8 mouse cellular contexts compared by ENCODE assay signal in the genomic region with DNA sequence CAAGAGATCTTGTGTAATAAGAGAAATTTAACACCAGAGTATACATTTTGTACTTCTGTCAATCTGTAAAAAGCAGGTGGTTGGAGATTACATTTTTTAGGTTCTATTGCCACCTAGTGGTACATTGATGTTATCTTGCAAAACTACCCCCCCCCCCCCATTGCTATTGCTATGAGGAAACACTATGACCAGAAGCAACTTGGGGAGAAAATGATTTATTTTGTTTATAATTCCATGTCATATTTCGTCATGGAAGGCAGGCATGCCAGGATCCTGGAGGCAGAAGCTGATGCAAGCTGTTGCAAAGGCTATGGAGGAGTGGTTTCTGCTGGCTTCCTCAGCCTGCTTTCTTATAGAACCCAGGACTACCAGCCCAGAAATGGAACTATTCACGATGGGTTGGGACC.
DNase-seq lines count a peak whose midpoint lies in the region; ATAC-seq and TF ChIP-seq lines count a peak whose summit lies in the region.

No protein-coding gene starts in this region.

- WGBS in kidney, embryonic 15.5 days = 30% methylated on average over 2 of the region's 2 CpGs
- WGBS in neural tube, embryonic 15.5 days = 48% methylated on average over 2 of the region's 2 CpGs

- H3K4me1 ChIP-seq in kidney, embryonic 15.5 days = no peaks in the 10 kb centered on the region
- H3K4me1 ChIP-seq in MEL (ENCODE audit: control insufficient read depth in 1 of 2, insufficient read depth in 2 of 2, low read length in 2 of 2) = no peaks in the 10 kb centered on the region; a peak in 1 of 4 replicates
- no peaks in the 10 kb centered on the region for H3K4me1 ChIP-seq in neural tube, embryonic 15.5 days

- H3K4me3 ChIP-seq in kidney, embryonic 15.5 days (replicated peaks) = no peak overlapping the region
- H3K4me3 ChIP-seq in MEL (ENCODE audit: control insufficient read depth in 1 of 2, insufficient read depth in 1 of 2, low read depth in 2 of 2, low read length in 2 of 2) = peak overlapping the region in 1 of 2 experiments; percentile 15; a peak in 1 of 4 replicates
- H3K4me3 ChIP-seq in neural tube, embryonic 15.5 days (replicated peaks) = no peak overlapping the region

- no peak for ATAC-seq in kidney, embryonic 15.5 days (replicated peaks; ENCODE audit: low FRiP score)
- ATAC-seq in neural tube, embryonic 15.5 days (ENCODE audit: low FRiP score) = no peak

- H3K4me2 ChIP-seq in kidney, embryonic 15.5 days = no peak overlapping the region
- H3K4me2 ChIP-seq in neural tube, embryonic 15.5 days = no peak overlapping the region

- no peaks in the 10 kb centered on the region for H3K79me2 ChIP-seq in MEL (ENCODE audit: control insufficient read depth, insufficient read depth, low read length, poor library complexity)

- peak; percentile 1 to 2 for DNase-seq in kidney, adult 8-10 months
- DNase-seq in MEL (ENCODE audit: low read depth, low spot score) = peak; percentile 24
- DNase-seq in embryo, embryonic 11 days = peak; percentile 23
- DNase-seq in lung, postnatal 25 days (ENCODE audit: low spot score) = peak; percentile 22
- no peak for DNase-seq in gastrocnemius, postnatal 4 days (ENCODE audit: low spot score in 2 of 2)
- no peak for DNase-seq in ovary, adult 18-20 months (ENCODE audit: low spot score)

- peak; percentile 49 for TF ChIP-seq RAD21 in MEL (IDR thresholded peaks at IDR 0.05; ENCODE audit: low read depth, low read length)

- peak in 1 of 3 experiments; percentile 34; a peak in 2 of 6 replicates for TF ChIP-seq CTCF in MEL (IDR thresholded peaks at IDR 0.05 in 2 of 3, conservative IDR thresholded peaks at IDR 0.05 in 1 of 3; ENCODE audit: control insufficient read depth in 1 of 3, insufficient read depth in 1 of 3, low read depth in 2 of 3, low read length in 3 of 3, poor library complexity in 1 of 3, severe bottlenecking in 1 of 3)

- no peaks in the 10 kb centered on the region for H3K36me3 ChIP-seq in kidney, embryonic 15.5 days
- no peaks in the 10 kb centered on the region for H3K36me3 ChIP-seq in MEL (ENCODE audit: control insufficient read depth in 1 of 2, insufficient read depth in 2 of 2, low read length in 2 of 2)
- no peaks in the 10 kb centered on the region for H3K36me3 ChIP-seq in neural tube, embryonic 15.5 days

- no peaks in the 10 kb centered on the region for H3K27me3 ChIP-seq in kidney, embryonic 15.5 days
- H3K27me3 ChIP-seq in MEL (ENCODE audit: control insufficient read depth in 1 of 2, insufficient read depth in 2 of 2, low read length in 2 of 2) = no peaks in the 10 kb centered on the region
- no peaks in the 10 kb centered on the region for H3K27me3 ChIP-seq in neural tube, embryonic 15.5 days (replicated peaks)

- no peak overlapping the region for H3K9ac ChIP-seq in kidney, embryonic 15.5 days
- no peak overlapping the region for H3K9ac ChIP-seq in MEL (ENCODE audit: control insufficient read depth, low read depth, low read length, poor library complexity, severe bottlenecking)
- H3K9ac ChIP-seq in neural tube, embryonic 15.5 days (replicated peaks) = no peak overlapping the region

- no peak overlapping the region for H3K27ac ChIP-seq in kidney, embryonic 15.5 days
- H3K27ac ChIP-seq in MEL (ENCODE audit: control insufficient read depth, low read depth, low read length) = no peak overlapping the region
- H3K27ac ChIP-seq in neural tube, embryonic 15.5 days (replicated peaks) = no peak overlapping the region

- TF ChIP-seq POLR2A in MEL (IDR thresholded peaks at IDR 0.05; ENCODE audit: control insufficient read depth in 1 of 2, insufficient read depth in 1 of 2, low read depth in 1 of 2, low read length in 2 of 2, poor library complexity in 1 of 2) = no peak

- no peak for TF ChIP-seq EP300 in MEL (IDR thresholded peaks at IDR 0.05; ENCODE audit: low read depth in 1 of 2, low read length in 2 of 2)

- H3K9me3 ChIP-seq in kidney, embryonic 15.5 days (replicated peaks) = no peaks in the 10 kb centered on the region
- H3K9me3 ChIP-seq in MEL (replicated peaks; ENCODE audit: insufficient read depth, low read length) = no peaks in the 10 kb centered on the region
- no peaks in the 10 kb centered on the region for H3K9me3 ChIP-seq in neural tube, embryonic 15.5 days (replicated peaks)

TF ChIP-seq in MEL, 35 proteins besides CTCF, POLR2A, EP300 and RAD21:
- no peak for TF ChIP-seq POLR2AphosphoS2 (IDR thresholded peaks at IDR 0.05; ENCODE audit: low read length)
- peak; percentile 27 for TF ChIP-seq SMC3 (IDR thresholded peaks at IDR 0.05; ENCODE audit: low read depth, low read length)
- TF ChIP-seq MAFK (IDR thresholded peaks at IDR 0.05; ENCODE audit: borderline replicate concordance, low read depth, low read length) = no peak
- TF ChIP-seq ZC3H11A (IDR thresholded peaks at IDR 0.05; ENCODE audit: low read depth, low read length) = no peak
- TF ChIP-seq RCOR1 (IDR thresholded peaks at IDR 0.05; ENCODE audit: low read depth, low read length) = no peak
- TF ChIP-seq CHD1 (IDR thresholded peaks at IDR 0.05; ENCODE audit: low read depth, low read length) = no peak
- no peak for TF ChIP-seq ETS1 (IDR thresholded peaks at IDR 0.05; ENCODE audit: low read depth, low read length)

Comparison
In these comparisons a context has a peak if more than half of its experiments do, and no peak if none do; other contexts are left out.
1. DNase-seq: peak in kidney, adult 8-10 months (2 of 2), MEL (single experiment), embryo, embryonic 11 days (single experiment) and lung, postnatal 25 days (single experiment); none in gastrocnemius, postnatal 4 days (0 of 2) and ovary, adult 18-20 months (single experiment).